Mouse (Mus musculus) neural tube, embryonic 15.5 days (tissue): Measurements from ENCODE around the gene Gp1bb. TPM values are rescaled to one million over a fixed set of nuclear protein-coding genes. Genes with fewer than 3 reads are reported as not detected.

Experiments used
- ATAC-seq: fragments of 200-750 bp; cut with Nextera tagmentation; 2 replicates; pipeline ENCODE4 v1.8.0; 2017; ENCODE audit warnings: mild to moderate bottlenecking, moderate TSS enrichment, moderate library complexity; ENCODE audit not compliant: low FRiP score
- H3K27ac ChIP-seq: fragments of 300-500 bp; sonication (generic); replicated peaks from 2 replicates; pipeline ENCODE4 v1.5.1; 2015; ENCODE audit warnings: mild to moderate bottlenecking, inconsistent platforms
- H3K27me3 ChIP-seq: fragments of 300-500 bp; sonication (generic); replicated peaks from 2 replicates; pipeline ENCODE4 v1.6.1; 2015; ENCODE audit warnings: inconsistent platforms
- H3K36me3 ChIP-seq: fragments of 300-500 bp; sonication (generic); 2 replicates; pipeline ENCODE4 v1.6.1; 2015; ENCODE audit warnings: inconsistent platforms
- H3K4me1 ChIP-seq: fragments of 300-500 bp; sonication (generic); 2 replicates; pipeline ENCODE4 v1.6.1; 2015; ENCODE audit warnings: inconsistent platforms
- H3K4me2 ChIP-seq: fragments of 300-500 bp; sonication (generic); 2 replicates; pipeline ENCODE4 v1.6.1; 2015; ENCODE audit warnings: inconsistent platforms, mild to moderate bottlenecking, moderate library complexity
- H3K4me3 ChIP-seq: fragments of 300-500 bp; sonication (generic); replicated peaks from 2 replicates; pipeline ENCODE4 v1.5.1; 2015; ENCODE audit warnings: mild to moderate bottlenecking, inconsistent platforms
- H3K9ac ChIP-seq: fragments of 300-500 bp; sonication (generic); replicated peaks from 2 replicates; pipeline ENCODE4 v1.6.1; 2015; ENCODE audit warnings: mild to moderate bottlenecking, inconsistent platforms
- H3K9me3 ChIP-seq: fragments of 300-500 bp; sonication (generic); replicated peaks from 2 replicates; pipeline ENCODE4 v1.6.1; 2016; ENCODE audit warnings: inconsistent platforms
- WGBS: fragments of 180-500 bp; shearing (Covaris S2); methylation state at CpG from one replicate; pipeline ENCODE4 v1.1.7; 2015; ENCODE audit warnings: mixed read lengths; 5-methylcytosine and 5-hydroxymethylcytosine counted together
- polyA plus RNA-seq: library from polyadenylated mRNA; unstranded; fragments of >200 nt; fragmentation: Nextera tagmentation; extraction: Ambion mirVana; gene quantifications from 2 replicates; pipeline ENCODE4 v1.2.1, GENCODE M21; 2015

Gp1bb gene
- polyA plus RNA-seq, 1 experiment from 2014 or later: 11.5 TPM

DNA sequence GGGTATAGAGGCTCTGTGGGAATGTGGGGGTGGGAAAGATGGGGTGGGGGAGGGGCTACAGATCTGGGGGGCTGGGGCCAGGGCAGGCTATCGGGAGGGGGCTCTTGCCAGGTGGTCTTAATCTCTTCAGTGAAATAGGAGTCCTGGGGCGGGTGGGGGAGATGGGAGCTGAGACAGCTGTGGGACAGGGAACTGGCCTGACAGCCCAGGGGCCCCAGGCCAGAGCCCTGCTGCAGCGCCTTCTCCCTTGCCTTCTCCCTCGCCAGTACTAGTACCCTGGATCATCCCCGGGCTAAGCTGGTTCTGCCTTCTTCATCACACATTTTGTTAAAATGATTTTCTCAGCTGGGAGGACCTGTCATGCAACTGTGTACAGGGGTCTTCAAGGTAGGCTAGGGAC is 25.9 kb downstream of the Gp1bb start:
- no peak overlapping the region for H3K4me2 ChIP-seq
- WGBS: 59% methylated on average over 5 of the region's 5 CpGs
- no peaks in the 10 kb centered on the region for H3K36me3 ChIP-seq
- no peaks in the 10 kb centered on the region for H3K9me3 ChIP-seq
- ATAC-seq: no peak
- H3K4me1 ChIP-seq: peaks cover 7% of the 10 kb centered on the region
- no peak overlapping the region for H3K27ac ChIP-seq
- H3K9ac ChIP-seq: no peak overlapping the region
- peaks cover 45% of the 10 kb centered on the region for H3K27me3 ChIP-seq
- H3K4me3 ChIP-seq: no peak overlapping the region

- Histone ChIP-seq H3K9me3 (no peaks in the 10 kb centered on the region), H3K36me3 (no peaks in the 10 kb centered on the region), H3K4me2 (no peak overlapping the region), H3K4me3 (no peak overlapping the region), H3K4me1 (peaks cover 20% of the 10 kb centered on the region), H3K27ac (no peak overlapping the region), H3K27me3 (peaks cover 68% of the 10 kb centered on the region), H3K9ac (no peak overlapping the region)
- no peak for ATAC-seq
- WGBS: 71% methylated on average over 2 of the region's 2 CpGs
Observed at GRCm38 (mm10) chr16:18593930-18594329, 28.3 kb downstream of the Gp1bb start.

DNA sequence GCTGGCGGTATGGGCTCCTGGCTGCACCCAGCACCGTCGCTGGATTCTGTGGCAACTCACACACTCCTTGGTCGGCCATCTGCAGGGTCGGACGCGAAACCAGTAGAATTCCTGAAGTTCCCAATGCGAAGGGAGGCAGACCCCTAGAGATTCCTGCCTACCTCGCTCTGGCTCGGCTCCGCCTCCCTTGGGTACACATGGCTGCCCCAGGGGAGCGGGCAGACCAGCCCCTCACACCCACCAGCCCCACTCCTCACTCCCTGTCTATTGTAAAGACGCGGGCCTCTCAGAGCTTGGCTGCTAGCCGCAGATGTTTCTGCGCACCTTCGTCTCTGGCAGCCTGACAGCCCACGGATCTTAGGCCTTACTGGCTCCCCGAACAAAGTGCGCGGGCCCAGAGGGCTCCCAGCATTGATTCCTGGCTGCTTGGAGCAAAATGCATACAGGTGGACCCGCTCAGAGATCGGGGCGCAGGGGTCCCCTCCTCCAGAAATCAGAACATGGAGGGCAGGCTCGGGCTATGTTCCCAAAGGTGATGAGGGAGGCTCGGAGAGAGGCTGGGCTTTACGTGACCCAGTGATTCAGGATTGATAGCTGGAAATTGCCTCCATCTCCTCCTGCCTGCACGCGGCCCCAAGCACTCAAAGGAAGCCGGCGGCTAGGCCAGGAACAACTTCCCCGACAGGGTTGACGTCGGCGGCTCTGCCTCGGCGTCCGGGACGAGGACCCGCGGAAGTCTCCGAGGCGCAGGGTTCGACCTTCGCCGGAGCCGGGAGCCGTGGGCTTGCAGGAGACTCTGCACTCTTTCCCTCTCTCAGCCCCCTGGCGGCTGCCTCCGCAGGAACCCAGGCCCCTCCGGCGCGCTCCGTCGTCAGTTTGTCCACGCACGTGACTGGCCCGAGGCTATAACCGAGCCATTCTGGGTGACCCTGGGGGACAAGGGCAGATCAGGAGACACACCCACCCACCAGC is 30.9 kb downstream of the Gp1bb start:
- no peak overlapping the region for H3K27ac ChIP-seq
- no peaks in the 10 kb centered on the region for H3K36me3 ChIP-seq
- peaks cover 40% of the 10 kb centered on the region for H3K4me1 ChIP-seq
- no peak overlapping the region for H3K9ac ChIP-seq
- 2% methylated on average over 53 of the region's 59 CpGs for WGBS
- no peaks in the 10 kb centered on the region for H3K9me3 ChIP-seq
- H3K4me2 ChIP-seq: peak overlapping the region; percentile 47
- peaks cover 83% of the 10 kb centered on the region for H3K27me3 ChIP-seq
- ATAC-seq: no peak
- H3K4me3 ChIP-seq: peak overlapping the region; percentile 17; the same call in 1 of the 2 replicates

DNA sequence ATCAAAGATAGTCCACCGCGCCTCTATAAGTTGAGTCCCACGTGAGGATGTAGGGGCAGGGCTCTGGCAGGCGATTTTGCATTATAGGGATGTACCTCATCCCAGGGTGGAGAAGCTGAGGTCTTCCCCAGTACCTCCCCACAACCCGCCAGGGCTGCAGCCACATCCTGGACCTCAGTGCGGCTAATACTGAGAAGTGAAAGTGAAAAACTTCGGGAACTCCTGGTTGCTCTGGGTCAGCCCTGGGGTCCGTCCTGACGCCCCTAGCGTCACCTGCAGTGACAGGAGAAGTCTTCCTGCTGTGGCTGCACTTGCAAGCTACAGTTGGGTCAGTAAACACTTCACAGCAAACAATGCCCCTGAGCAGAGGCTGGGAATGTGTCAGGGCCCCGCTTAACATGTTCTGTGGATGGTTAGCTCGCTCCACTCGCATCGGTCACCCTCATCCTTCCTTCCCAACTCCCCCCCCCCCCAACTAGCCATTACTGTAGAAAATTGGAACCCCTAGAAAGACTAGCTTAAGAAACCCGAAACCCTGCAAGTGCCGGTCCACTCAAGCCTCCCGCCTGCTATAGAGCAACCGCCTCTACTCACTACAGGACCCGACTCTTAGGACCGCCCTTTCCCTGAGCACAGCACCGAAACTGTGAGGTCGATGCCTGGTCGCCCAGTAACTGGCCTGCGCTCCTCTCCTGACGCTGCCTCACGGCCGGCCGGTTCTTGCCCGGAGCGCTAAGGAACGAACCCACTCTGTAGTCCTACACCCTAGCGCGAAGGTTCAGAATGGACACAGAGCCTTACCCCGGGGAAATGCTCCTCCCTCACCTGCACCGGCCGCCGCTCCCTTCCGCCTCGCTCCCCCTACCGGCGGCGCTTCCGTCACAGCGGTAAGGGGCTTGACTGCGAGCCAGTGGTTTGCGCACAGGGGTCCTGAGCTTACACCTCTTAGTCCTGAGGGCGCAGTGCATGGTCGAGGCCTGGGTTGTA is 32.1 kb downstream of the Gp1bb start, which contains the start of gene Tbx1:
Tbx1 (minus strand) TSS at position 868 of the 987 bp plus-strand sequence.
- ATAC-seq: no peak
- H3K4me2 ChIP-seq: peak within 1 kb of the TSS; percentile 47
- H3K9me3 ChIP-seq: no peaks in the 10 kb centered on the region
- no peak within 1 kb of the TSS for H3K9ac ChIP-seq
- peak within 1 kb of the TSS; percentile 17 for H3K4me3 ChIP-seq
- peaks cover 91% of the 10 kb centered on the region for H3K27me3 ChIP-seq
- H3K27ac ChIP-seq: no peak within 1 kb of the TSS
- H3K36me3 ChIP-seq: no peaks in the 10 kb centered on the region
- peaks cover 49% of the 10 kb centered on the region for H3K4me1 ChIP-seq
- 1% methylated on average over 48 of the region's 48 CpGs for WGBS

GRCm38 (mm10) chr16:18589080-18589621 is 33.1 kb downstream of the Gp1bb start:
- Histone ChIP-seq H3K9ac (no peak overlapping the region), H3K4me2 (no peak overlapping the region), H3K9me3 (no peaks in the 10 kb centered on the region), H3K4me1 (peaks cover 49% of the 10 kb centered on the region), H3K4me3 (no peak overlapping the region), H3K36me3 (no peaks in the 10 kb centered on the region), H3K27me3 (peaks cover 93% of the 10 kb centered on the region), H3K27ac (no peak overlapping the region)
- no peak for ATAC-seq
- 19% methylated on average over 9 of the region's 9 CpGs for WGBS

DNA sequence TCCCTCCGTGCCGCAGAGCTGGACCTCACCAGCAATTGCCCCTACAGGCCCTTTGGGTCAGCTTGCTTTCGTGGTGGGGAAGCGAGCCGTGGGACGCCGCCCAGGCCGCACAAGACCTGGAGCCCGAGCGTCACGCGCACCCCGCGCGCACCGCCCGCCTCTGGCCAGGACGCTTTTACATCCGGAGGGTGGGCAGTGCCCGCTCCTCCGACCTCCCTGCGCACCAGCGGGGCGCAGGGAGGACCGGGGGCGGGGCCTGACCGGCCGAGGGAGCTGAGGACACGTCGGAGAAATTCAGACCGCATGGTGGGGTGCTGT is 33.5 kb downstream of the Gp1bb start:
- H3K36me3 ChIP-seq: no peaks in the 10 kb centered on the region
- peak overlapping the region; percentile 42; the same call in 1 of the 2 replicates for H3K4me2 ChIP-seq
- no peak overlapping the region; the same call in 1 of the 2 replicates for H3K4me3 ChIP-seq
- H3K27me3 ChIP-seq: peaks cover 94% of the 10 kb centered on the region
- WGBS: 3% methylated on average over 31 of the region's 31 CpGs
- ATAC-seq: no peak
- H3K27ac ChIP-seq: no peak overlapping the region
- H3K9ac ChIP-seq: no peak overlapping the region
- H3K4me1 ChIP-seq: peaks cover 49% of the 10 kb centered on the region
- H3K9me3 ChIP-seq: no peaks in the 10 kb centered on the region

DNA sequence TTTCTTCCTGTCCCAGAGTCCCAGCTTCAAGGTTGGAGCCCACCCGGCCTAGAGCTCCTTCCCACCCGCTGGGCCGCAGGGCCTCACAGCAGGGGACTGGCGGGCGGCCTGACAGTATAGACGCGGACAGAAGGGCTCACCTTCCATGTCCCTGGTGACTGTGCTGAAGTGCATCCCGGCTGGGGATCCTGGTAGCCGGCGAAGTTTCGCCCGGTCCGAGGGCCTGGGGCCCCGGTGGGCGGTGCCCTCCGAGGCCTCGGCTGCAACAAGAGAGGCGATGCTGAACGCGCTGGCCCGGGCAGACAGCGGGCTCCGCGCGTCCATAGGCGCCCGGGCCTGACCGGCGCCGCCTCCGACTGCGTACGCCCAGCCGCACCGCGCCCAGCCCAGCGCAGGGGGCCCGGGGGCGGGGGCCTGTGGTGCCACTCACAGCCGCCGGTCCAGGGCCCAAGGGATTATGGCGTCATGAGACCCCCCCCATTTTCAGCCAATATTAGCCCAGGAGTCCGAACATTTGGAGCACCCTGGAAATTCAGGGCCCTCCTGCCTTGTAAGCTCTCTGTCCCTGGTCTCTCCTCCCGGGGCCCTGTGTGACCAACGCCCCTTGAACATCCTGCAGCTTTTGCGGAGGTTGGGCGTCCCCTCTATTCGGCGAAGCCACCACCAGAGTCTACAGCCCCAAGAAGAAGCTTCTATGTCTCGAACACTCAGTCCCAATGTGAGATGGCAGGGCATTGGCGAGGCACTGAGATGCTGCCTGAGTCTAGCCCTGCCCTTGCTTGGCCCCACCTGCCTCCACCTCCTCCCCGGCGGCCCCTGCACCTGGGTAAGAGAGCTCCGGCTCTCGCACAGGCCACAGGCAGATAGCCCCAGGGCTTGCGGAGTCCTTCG is 34.1 kb downstream of the Gp1bb start:
- no peak overlapping the region for H3K27ac ChIP-seq
- H3K36me3 ChIP-seq: no peaks in the 10 kb centered on the region
- H3K9me3 ChIP-seq: no peaks in the 10 kb centered on the region
- H3K27me3 ChIP-seq: peaks cover 94% of the 10 kb centered on the region
- peak overlapping the region; percentile 42 for H3K4me2 ChIP-seq
- no peak for ATAC-seq
- no peak overlapping the region for H3K9ac ChIP-seq
- WGBS: 2% methylated on average over 57 of the region's 57 CpGs
- peak overlapping the region; percentile 24 for H3K4me3 ChIP-seq
- H3K4me1 ChIP-seq: peaks cover 49% of the 10 kb centered on the region

DNA sequence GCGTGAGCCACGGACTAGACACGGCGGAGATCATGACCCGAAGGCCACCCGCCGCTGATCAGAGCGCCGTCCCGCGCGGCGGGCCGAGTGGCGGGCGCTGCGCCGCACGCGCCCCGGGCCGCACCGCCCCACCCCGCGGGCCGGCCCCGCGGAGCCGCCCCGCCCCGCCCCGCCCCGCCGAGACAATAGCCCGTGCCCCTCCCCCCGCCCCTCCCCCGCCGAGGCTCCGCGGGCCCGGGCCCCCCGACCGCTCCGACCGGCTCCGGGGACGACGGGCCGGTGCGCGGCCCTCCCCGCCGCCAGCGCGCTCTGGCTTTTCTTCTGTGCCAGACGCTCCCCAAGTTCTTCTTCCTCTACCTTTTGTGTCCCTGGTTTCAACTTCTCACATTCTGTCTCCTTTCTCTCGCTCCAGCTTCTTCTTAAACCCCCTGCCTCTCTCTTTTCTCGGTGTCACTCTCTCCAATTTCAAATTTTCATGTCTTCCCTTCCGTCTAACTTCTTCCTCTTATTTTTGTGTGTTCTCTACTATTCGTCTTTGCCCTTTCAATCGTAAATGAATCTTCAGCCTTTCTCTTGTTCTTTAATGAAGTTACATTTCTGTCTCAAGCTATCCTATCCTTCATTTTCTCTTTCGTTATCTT is 35.2 kb downstream of the Gp1bb start:
- Histone ChIP-seq H3K36me3 (no peaks in the 10 kb centered on the region), H3K9me3 (no peaks in the 10 kb centered on the region), H3K4me2 (peak overlapping the region; percentile 62), H3K4me3 (peak overlapping the region; percentile 39), H3K27me3 (peaks cover 96% of the 10 kb centered on the region), H3K27ac (no peak overlapping the region), H3K9ac (0 out of 2 replicates have a peak overlapping the region, but pooled peaks have one; percentile 3), H3K4me1 (peaks cover 56% of the 10 kb centered on the region)
- no peak for ATAC-seq
- under 1% methylated on average over 20 of the region's 62 CpGs for WGBS

GRCm38 (mm10) chr16:18586076-18586905 is 35.9 kb downstream of the Gp1bb start:
- H3K4me1 ChIP-seq: peaks cover 57% of the 10 kb centered on the region
- no peaks in the 10 kb centered on the region for H3K9me3 ChIP-seq
- H3K36me3 ChIP-seq: no peaks in the 10 kb centered on the region
- H3K9ac ChIP-seq: peak overlapping the region; percentile 3; the same call in 1 of the 2 replicates
- H3K27ac ChIP-seq: no peak overlapping the region
- H3K4me3 ChIP-seq: peak overlapping the region; percentile 39
- peak overlapping the region; percentile 62 for H3K4me2 ChIP-seq
- H3K27me3 ChIP-seq: peaks cover 96% of the 10 kb centered on the region
- ATAC-seq: no peak
- WGBS: 1% methylated on average over 79 of the region's 83 CpGs
